Mouse (Mus musculus) heart, adult 8-10 months (tissue): ENCODE measurements around the gene Ptprc. TPM values are rescaled to one million over a fixed set of nuclear protein-coding genes. Genes with fewer than 3 reads are reported as not detected.
A peak's percentile ranks its signal among the peaks of the same experiment; 100 is the strongest.

Experiments
- DNase-seq: peaks from one replicate; pipeline ENCODE4 v3.0.0; 2022; ENCODE audit warnings: low spot score
- total RNA-seq, 4 experiments: library from RNA; stranded (reverse); gene quantifications; 2 replicates each; pipeline ENCODE4 v1.2.4; 2022

Ptprc gene
- total RNA-seq: 1 to 10 TPM; 3.2 to 8.7 (median 3.7) TPM

DNA sequence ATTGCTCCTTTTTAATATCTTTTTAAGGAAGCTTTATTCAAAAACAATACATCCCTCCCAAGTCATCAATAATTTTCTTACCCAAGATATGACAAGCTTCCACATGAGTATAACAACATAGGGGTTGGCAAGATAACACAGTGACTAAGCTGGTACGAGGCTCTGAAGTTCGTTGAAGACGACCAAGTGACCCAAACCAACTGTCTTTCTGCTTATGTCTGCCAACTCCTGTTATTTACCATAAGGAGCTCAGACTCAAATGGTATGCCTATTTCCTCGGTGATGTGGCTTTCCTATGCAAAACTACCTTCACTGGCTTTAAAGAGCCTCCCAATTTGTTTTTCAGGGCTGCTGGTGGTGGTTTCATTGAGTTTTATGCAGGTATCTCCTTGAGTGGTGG is at the start of gene Ptprc:
Gene Ptprc, minus strand, starts transcription at position 215 of the 400 bp plus-strand sequence.
- DNase-seq: no peak

DNA sequence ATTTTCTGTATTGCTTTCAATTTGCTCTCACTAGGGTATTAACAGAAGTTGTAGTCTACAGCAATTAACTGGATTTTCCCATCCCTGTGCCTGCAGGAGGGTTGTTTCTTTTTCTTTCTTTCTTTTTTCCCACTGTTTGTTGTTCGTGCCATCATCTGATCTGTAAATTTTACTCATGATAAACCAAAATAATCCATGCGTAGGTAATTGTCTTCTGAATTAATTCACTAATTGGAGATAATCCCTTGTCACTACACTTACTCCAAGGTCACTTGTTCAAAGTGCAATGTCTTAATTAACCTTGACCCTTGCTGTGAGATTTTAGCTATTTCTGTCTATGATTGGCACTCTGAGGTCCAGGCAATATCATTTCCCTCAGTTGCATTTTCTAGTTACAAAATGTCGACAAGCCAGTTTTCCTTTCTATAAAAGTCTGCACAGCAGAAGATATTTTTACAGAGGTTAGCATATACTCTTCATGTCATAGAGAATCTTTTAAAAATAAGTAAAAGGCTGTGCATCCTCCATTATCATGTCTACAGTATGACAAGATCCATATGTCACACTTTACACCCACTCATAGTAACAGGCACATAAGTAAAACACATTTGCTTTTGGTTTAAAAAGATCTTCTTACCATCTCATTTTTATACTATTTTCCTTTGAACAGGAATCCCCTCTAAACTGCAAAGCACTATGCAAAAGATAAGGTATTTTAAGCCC is 39.4 kb upstream of the Ptprc start:
- DNase-seq: no peak

DNA sequence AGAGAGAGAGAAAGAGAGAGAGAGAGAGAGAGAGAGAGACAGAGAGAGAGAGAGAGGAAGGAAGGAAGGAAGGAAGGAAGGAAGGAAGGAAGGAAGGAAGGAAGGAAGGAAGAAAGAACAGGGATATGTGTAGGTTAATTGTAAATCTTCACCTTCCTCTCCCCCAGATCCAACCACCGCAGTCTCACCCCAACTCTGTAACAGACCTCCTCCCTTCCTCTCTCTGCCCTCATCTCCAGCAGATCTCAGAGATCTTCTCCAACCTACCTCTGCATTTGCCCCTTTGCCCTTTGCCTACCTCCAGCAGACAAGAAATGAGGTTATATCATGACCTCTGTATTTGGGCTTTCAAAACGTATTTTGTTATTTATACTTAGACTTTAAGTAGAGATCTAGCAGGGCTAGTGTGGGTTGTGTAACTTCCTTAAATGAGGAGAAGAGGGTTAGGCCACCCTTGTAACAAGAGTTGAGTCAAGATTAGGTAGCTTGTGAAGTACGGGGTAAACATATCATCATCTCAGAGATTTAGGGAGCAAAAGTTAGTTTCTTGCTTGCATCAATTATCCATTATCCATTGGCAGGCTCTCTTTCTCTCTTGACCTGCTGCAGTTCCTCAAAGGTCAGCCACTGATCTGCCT is 35.0 kb upstream of the Ptprc start:
- DNase-seq: no peak

DNA sequence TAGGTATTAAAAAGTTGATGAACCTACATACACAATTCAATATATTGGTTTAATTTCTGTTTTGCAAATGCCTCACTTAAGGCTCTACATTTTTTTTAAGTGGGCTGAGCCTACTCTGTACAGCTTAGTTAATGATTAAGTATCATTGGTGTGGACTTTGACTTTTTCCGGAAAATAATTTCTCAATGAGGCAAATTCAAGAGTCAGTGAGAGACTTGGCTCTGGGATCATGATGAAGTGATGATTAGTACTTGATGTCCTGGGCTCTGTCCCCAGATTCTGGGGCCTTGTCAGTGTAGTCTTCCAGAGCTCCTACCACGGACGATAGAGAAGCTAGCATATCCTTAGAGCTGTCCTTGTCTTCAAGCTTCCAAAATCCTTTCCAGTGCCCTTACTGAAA is 34.2 kb upstream of the Ptprc start:
- DNase-seq: no peak

DNA sequence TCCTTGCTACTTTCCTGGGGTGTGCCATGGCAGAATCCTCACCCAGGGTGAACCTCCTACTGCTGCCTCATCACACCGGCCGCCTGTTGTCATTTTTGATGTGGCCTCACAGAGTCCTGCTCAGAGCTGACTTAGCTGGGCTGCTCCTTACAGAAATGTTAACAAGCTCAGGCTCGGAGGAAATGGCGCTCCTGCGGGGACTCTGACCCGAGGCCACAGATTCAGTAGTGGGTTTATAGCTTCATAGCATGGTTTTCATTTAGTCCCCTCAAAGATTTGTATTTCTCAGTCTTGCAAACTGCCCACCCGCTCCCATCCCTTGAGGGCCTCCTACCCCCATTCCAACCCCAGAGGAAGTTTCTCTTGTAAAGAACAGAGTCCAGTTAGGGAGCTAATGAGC is 30.5 kb upstream of the Ptprc start:
- no peak for DNase-seq

DNA sequence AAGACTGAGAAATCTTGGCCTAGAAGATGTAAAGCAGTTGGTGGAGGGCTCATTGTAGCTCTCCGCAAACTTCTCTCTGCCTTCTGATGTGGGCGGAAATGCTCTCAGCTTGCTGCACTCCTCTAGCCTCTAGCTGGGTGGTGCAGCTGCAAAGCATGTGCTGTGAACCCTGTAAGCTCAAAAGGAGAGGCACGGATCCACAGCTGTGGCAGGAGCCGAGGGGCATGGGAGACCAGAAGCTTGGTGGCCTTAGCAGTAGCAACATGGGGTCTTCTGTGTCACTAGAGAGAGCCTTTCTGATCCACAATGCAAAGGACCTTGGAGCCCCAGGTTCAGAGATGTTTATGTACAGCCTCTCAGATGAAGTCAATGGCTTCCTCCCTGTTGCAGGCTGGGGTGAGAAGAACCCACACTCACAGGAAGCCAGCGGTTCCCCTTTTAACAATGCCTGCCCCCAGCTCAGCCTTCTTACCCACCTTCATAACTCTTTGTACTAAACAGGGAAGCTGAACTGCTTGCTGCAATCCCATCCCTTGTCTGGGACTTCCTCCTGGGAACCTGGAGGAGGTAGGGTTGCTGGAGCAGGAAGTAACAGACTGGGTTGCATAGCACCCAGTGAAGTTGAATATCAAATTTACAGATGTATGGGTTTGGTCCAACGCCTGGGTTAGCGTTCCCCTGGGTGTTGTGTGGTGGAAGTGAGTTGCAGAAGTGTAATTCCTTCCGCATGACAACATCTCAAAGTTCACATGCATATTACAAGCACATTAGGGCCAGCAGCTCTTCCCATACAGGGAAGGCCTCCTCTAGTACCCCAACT is 16.4 kb upstream of the Ptprc start:
- DNase-seq: peak; percentile 13

DNA sequence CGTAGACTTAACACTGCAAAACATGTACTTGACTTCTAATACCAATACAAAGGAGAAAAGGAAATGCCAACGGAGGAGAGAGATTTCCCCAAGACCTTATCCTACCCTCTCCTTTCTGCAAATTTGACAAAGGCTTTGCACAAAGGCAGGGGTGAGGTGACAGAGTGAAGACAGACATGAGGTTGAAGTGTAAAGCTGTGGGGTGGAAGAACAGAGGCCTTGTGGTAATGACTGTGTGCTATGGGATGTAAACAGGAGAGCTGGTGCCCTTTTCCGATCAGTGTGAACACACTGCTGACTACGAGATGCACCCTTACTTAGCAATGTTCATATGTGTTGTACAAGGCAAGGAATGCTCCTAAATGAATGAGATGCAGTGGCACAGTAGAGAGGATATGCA is 12.6 kb upstream of the Ptprc start:
- DNase-seq: no peak

DNA sequence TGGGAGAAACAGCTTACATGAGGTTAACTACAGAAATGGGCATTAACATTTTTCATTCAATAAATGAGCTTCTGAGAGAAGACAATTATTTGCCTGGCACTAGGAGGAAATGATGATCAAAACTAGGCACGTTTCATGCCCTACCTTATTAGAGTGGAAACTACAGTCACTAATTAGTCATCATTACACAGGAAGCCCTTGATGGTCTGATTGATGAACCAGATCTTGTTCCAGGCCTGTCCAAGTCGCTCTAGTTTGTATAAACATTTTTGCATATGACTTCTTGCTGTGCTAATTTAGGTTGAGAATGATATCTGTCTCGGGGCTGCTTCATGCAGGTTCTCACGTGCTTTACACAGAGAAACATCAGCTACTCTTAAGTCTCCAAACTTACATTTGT is 10.4 kb upstream of the Ptprc start:
- no peak for DNase-seq

DNA sequence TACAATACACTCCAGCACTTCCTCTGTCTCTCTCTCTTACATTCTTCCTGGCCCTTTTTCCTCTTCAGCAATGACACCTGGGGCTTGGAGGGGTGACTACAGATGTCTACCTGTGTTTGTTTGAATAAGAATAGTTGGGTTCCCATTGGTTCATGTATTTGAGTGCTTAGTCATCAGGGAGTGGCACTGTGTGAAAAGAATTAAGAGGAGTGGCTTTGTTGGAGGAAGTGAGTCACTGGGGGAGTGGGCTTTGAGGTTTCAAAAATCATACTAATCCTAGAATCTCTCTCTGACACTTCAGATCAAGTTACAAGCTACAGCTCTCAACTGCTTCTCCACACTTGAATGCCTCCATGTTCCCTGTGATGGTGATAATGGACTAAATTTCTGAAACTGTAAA is 4.6 kb upstream of the Ptprc start:
- DNase-seq: no peak

DNA sequence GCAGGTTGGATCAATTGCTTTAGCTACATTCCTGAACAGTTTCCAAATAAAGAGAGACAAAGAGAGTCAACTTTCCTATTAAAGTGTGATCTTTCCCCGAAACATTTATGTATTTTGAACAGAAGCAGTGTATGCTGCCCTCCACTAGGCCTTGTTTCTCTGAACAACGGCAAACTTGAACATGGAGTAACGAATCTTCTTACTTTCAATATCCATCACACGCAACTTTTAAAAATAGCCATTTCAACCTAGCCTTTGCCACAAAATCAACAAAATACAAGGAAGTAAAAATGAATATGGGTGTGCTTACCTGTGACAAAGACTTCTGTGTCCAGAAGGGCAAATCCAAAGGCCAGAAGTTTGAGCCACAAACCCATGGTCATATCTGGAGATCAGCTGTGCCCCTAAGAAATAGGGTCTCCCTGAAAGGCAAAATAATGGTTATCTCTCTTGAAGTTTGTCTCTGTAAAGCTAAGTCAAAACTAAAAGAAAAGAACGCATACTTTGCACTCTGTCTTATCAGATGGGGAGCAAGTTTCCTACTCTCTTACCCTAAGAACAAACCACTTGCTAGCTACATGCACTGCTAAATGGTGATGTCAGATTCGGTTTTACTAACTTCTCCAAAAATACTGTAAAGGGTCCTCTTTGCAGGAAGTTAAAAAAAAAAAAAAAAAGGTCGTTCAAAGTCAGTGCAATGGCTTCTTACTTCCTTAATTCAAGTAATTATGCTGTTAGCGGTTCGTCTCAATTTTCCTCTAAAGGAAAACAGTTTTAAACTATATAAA is 609 bp downstream of the Ptprc start:
- peak; percentile 19 for DNase-seq

DNA sequence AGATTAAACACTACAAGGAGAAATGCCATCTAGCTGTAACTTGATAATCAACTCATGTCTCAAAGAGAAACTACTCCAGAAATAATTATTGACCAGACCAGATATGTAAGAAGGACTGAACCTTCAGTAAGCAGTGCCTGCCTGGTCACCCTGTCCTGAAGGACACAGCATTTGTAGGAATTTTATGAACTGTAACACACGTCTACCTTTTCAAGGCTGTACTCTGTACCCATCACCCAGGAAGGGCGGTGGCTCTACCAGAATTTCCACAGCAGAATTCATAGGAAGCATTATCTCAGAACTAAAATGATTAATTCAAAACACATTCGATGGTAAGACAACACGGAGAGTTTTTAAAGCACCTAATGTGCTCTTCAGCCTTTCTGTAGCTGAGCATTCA is 1.4 kb downstream of the Ptprc start:
- no peak for DNase-seq

DNA sequence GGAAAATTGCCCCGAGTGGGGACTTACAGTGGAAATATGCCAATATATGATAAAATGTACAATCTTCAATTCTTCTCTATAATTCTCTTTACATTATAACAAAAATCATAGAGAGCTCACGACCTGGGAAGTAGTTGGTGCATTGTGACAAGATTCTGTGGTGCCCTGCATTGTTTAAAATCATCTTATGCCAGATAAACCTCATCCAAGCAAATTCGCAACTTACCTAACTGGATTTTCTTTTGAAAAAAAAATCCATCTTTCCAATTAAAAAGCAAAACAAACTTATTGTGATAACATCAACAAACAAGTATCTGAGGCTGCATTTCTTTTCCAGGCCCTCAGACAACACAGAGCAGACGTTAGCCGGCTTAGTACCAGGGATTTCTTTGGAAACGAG is 1.8 kb downstream of the Ptprc start:
- DNase-seq: no peak

DNA sequence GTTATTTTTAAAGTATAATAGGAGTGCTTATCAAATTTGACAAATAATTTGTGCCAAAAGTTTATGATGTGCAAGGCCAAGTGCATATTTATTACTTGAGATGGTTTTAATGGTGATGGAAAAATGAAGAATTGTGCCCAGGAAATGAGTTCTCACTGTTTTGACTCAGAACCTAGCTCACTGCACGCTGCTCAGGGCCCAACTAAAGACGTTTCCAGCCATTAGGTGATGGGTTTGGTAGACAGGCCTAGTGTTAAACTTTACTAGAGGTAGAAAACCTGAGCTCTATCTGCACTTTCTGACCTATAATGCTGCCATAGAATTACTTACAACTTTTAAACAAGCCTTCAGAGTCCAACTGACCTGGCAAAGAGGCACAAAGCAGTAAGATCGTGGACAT is 3.0 kb downstream of the Ptprc start:
- DNase-seq: no peak

DNA sequence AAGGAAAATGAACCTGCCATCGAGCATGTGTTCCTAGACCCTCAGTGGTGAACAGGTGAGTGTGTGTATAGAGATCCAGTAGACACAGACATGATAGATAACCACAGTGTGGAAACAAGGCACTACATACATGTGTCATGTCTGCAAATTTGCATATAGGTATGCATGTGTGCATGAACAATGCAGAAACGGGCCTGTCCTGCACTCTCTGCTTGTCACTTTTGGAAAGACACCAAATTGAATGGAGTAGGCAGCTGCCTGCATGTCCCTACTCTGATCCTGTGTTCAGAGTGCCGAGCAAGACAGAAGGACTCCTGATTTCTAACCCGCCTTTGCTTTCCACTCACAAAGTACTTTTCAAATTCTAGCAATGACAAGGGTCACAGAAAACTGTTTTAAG is 3.4 kb downstream of the Ptprc start:
- DNase-seq: no peak

DNA sequence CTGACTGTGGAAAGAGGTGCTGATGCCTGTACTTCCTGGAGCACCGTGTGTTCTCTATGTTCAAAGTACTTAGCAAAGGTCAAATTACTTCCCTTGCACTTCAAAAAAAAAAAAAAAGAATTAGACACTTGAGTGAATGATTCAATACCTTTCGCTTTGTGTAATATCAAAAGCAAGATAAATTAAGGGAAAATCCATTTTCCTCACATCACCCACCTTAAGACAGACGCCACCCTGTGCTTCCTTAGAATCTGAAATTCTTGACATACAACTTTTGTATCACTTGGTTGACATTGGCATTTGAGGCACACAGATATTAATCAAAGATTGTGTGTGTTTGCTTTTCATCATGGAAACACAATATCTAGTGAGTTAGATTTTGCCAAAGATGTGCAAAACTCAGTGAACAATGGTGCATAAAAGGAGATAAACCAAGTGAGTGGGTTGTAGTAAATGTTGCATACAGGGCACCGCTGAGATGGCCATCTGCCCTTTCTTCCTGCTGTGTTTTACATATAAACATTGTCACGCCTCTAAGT is 9.2 kb downstream of the Ptprc start:
- DNase-seq: no peak

DNA sequence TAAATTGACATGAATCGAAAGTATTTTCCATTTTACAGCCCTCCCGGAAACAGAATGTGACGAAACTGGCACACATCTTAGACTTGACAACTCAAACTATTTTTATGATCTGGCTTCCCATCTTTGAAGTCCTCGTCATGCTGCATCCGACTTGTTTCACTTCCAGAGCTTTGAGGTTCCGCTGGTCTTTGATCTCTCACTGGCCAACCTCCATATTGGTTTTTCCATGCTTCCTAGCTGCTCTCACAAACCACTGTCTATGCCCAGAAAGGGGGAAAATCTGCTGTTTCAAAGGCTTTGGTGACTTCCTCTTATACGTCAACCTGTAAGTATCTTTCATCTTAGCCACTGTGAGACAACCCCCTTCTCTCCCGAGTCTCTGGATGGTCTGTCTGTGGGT is 12.9 kb downstream of the Ptprc start:
- DNase-seq: no peak

DNA sequence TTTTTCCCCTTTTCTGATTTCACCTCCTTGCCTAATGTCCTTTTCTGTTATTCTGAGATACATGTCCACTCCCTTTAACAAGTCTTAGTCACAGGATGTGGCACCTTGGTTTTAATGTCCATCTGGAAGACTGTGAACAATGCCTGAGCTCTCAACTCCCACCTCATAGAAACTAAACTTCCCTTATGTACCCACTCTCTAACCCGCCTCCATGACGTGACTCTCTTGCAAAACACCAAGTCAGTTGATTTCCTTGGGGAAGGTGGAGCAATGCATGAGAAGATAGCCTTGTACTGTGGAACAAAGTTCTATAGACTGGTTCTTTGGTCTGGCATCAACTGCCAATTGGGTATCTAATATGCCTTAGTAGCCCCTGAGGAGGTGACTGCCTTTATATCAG is 16.6 kb downstream of the Ptprc start:
- DNase-seq: no peak

DNA sequence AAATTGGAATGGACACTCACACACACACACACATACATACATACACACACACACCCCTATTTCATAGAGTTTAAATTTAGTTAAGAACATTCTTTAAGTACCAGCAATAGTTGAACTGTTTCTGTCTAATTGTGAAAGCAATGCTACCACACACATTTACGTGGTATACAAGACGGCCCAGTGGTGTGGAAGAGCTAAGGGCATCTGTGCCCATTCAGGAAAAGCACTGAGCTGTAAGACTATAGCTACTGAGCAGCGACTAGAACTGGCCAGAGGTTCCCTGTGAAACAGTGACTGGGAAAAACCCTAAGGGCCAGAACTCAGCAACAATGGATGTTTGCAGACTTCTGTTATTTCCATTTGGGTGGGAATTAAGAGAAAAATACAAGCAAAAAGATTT is 17.3 kb downstream of the Ptprc start:
- DNase-seq: no peak

DNA sequence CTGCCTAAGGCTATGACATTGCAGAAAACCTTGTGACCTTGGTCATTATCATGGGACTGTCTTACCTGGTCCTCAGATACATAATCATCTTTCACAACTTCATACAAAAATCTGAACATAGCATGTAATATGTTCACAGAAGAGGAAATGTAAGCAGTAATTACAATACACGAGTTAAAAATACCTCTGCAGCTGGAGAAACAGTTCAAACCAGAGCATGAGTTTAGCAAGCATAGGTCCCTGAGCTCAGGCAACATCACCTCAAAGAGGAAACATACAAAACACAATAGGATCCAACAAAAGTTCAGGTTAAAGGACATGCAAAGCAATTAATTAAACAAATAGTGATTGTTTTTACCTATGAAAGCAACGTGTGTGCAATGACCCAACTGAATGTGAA is 17.8 kb downstream of the Ptprc start:
- DNase-seq: no peak

DNA sequence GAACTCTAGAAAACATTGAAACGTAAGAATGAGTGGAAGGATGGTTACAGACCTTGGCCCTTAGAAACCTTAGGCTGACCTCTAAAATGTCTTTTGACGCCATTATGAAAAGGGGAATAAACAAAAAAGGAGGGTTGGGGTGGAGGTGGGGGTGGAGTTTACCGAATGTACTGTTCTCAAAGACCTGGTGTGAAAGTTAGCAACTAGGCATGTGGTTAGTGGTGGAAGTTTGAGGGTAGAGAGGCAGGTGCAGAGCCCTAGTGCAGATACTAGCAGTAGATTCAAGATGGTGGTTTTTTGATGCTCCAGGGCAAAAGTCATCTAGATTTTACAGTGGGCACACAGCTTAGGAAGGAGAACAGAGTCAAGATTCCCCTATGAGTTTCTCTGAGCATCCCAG is 18.5 kb downstream of the Ptprc start:
- no peak for DNase-seq

DNA sequence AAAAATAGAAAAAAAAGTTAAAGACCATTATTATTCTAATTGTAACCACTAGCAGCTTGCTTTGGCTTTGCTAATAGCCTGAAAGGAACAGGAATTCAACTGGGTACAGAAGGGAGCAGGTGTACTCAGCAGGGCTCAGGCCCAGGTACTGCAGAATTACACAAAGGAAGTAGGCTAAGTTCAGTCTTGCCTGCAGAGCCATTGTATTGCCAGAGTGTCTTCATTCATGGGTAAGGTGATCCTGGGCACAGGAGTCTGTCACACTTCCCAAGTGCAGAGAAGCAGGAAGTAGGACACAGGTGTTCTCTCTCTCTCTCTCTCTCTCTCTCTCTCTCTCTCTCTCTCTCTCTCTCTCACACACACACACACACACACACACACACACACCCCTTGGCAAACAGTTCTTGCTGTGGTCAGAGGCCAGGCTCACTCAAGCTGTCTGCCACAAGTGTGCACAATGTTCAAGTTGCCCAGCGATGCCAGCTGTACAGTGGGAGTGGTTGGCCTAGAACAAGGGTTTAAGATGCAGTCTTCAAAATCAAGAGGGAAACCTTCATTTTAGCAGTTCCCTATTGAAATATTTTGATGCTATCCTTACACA is 21.2 kb downstream of the Ptprc start:
- DNase-seq: no peak
